Mouse (Mus musculus) layer of hippocampus, postnatal 36 days (tissue): ENCODE data around the gene Pnn. TPM values are rescaled to one million over a fixed set of nuclear protein-coding genes. Genes with fewer than 3 reads are reported as not detected.

Experiments used
- DNase-seq, 2 experiments: peaks; one replicate each; pipeline ENCODE4 v3.0.0; 2022
- total RNA-seq, 2 experiments: library from RNA; stranded (reverse); gene quantifications; 2 replicates each; pipeline ENCODE4 v1.2.3; 2021

Pnn gene
- total RNA-seq, 2 experiments from 2014 or later, result 63.5 to 69.8 TPM

- no peak for DNase-seq
These were observed 10.3 kb downstream of the Pnn start for GRCm38 (mm10) chr12:59076996-59077395.

GRCm38 (mm10) chr12:59077883-59078282 is 11.2 kb downstream of the Pnn start:
- no peak for DNase-seq

GRCm38 (mm10) chr12:59080461-59080860 is 13.8 kb downstream of the Pnn start:
- DNase-seq, result no peak

GRCm38 (mm10) chr12:59084446-59084845 is 17.8 kb downstream of the Pnn start:
- DNase-seq, result no peak

GRCm38 (mm10) chr12:59086171-59086570 is 19.5 kb downstream of the Pnn start:
- DNase-seq, result no peak

GRCm38 (mm10) chr12:59093543-59093942 is 26.9 kb downstream of the Pnn start:
- no peak for DNase-seq

- no peak for DNase-seq
These were observed 28.7 kb downstream of the Pnn start, which contains the start of gene Mia2 for GRCm38 (mm10) chr12:59095104-59096025. Gene Mia2 (plus strand): TSS chr12:59095799.

- DNase-seq, result no peak
These were observed 38.1 kb downstream of the Pnn start for GRCm38 (mm10) chr12:59104771-59105170.

- DNase-seq, result no peak
These were observed 39.2 kb downstream of the Pnn start for GRCm38 (mm10) chr12:59105914-59106313.

GRCm38 (mm10) chr12:59106491-59106890 is 39.8 kb downstream of the Pnn start:
- no peak for DNase-seq

GRCm38 (mm10) chr12:59107926-59108325 is 41.2 kb downstream of the Pnn start:
- DNase-seq, result no peak

- DNase-seq, result no peak
These were observed 50.5 kb downstream of the Pnn start for GRCm38 (mm10) chr12:59117184-59117583.

Other genes starting within 250 kb of the Pnn start
- 100 to 1,000 TPM in 1 of 2 experiments, 10 to 100 TPM in 1; 97.2 to 101 TPM for gene Sec23a, start 54.9 kb upstream of the Pnn start, total RNA-seq
- 10 to 100 TPM; 10.0 to 10.4 TPM for gene Gemin2, start 53.5 kb upstream of the Pnn start, total RNA-seq
- 100 to 1,000 TPM; 112 to 117 TPM for gene Trappc6b, start 5.4 kb upstream of the Pnn start, total RNA-seq
- gene Mia2, start 28.9 kb downstream of the Pnn start, total RNA-seq, result 10 to 100 TPM; 45.1 to 55.6 TPM
- gene Fbxo33, start 152.8 kb downstream of the Pnn start, total RNA-seq, result 10 to 100 TPM; 52.5 to 56.3 TPM